Mouse (Mus musculus) megakaryocyte progenitor cell, adult 5-6 weeks (primary cell): ENCODE measurements around the gene Plekha7. TPM values are rescaled to one million over a fixed set of nuclear protein-coding genes. Genes with fewer than 3 reads are reported as not detected.

Experiments used
- ATAC-seq: replicated peaks from 2 replicates; pipeline ENCODE4 v1.8.0; 2016; ENCODE audit warnings: mild to moderate bottlenecking, moderate TSS enrichment, inconsistent platforms; ENCODE audit not compliant: poor library complexity
- total RNA-seq, 2 experiments: library from RNA; stranded (forward) in 1 of 2; stranded (reverse) in 1 of 2; fragments of 157-497, 149-512 nt in 1 of 2; fragments of 200-1000 nt in 1 of 2; gene quantifications; 2 replicates each; pipeline versions ENCODE4 v1.2.3 to v1.2.4; 2015 to 2017

The Plekha7 gene
- total RNA-seq, 2 experiments from 2014 or later: 0.42 to 0.62 TPM

DNA sequence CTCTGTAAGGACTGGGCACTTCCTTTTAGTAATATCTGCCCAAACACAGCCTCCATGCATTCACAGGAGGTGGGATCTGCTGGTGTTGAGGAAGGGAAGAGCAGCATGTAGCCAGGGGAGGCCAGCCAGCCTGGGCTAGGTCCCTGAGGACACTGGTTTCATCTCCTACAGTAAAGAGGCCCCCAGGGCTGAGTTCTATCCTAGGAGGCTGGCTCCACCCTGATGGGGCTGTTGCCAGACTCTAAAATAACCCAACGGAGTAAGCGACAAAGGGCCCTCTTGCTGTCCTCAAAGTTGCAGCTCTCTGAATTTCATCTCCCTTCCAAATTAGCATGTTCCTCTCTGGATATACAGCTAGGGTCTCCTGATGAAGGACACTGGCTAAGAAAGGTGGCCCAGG, 83.6 kb downstream of the Plekha7 start:
- no peak for ATAC-seq

DNA sequence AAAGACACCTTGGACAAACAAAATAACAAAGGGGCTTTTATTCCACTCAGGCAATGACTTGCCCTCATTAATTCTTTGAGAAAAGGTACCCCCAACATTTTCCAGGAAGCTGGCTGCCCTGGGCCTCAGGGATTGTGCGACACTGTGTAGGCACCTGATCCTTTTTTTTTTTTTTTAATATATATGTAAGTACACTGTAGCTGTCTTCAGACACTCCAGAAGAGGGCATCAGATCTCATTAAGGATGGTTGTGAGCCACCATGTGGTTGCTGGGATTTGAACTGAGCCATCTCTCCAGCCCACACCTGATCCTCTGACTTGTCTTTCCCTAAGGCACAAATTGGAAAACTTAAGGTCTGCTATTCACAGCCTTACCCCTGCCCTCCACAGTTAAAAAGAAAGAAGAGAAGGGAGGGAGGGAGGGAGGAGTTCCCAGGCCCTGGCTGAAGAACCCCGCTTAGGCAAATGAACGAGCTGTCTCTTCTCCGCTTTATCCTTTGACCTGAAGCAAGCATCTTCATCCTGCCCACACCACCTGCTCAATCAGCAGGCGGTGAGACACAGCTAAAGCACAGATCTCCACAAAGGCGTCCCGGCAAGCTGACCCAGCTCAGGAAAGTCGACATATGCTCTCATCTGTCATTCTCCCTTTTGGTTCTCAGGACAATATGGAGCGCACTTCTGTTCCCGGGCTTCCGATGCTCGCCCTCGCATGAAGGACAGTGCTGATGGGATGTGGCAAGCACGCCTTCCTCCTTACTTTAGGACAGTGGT, 85.0 kb downstream of the Plekha7 start:
- no peak for ATAC-seq

DNA sequence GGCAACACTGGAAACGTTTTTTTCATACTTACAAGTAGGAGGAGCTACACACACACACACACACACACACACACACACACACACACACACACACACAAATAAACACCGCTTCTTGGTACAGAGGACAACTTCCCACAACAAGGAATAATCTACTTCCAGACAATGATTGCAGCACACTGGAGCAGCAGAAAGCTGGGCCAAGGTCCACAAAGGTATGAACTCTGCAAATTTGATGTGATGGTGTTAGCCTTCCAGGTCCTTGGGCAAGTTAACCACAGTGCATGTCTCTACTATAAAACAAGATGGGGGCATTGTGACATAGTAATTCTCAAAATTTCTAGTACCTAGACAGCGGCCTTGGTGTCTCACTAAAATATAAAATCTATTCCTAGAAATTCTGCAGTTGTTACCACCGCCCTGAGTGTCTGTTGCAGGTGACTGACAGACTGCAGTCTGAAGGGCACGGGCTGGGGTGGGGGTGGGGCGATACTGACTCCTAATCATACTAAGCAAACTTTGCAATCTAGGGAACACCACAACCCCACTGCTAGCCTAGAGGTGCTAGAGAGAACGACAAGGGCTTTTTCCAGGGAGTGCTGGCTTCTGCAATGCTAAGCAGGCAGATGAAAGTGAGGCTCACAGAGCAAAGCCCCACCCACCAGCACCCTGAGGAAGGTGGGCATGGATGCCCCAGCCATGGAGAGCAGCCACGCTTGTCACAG, 85.7 kb downstream of the Plekha7 start:
- peak; percentile 40; the same call in 1 of the 2 replicates for ATAC-seq

DNA sequence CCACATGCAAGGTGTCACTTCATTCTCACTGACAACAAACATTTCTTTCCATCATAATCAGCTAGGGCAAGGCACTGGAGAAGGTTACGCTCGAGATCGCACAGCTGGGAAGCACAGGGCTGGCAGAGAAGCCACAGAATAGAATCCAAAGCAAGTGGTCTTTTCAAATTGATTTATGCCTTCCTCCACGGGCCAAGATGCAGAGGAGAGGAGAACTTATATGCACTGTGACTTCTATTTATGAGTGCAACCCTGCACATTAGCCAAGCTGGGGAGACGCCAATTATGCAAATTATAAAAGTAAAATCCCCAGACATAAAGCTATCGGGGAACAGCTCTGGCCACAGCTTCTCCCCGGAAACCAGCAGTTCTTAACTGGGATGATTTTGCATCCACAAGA, 86.3 kb downstream of the Plekha7 start:
- ATAC-seq: no peak

DNA sequence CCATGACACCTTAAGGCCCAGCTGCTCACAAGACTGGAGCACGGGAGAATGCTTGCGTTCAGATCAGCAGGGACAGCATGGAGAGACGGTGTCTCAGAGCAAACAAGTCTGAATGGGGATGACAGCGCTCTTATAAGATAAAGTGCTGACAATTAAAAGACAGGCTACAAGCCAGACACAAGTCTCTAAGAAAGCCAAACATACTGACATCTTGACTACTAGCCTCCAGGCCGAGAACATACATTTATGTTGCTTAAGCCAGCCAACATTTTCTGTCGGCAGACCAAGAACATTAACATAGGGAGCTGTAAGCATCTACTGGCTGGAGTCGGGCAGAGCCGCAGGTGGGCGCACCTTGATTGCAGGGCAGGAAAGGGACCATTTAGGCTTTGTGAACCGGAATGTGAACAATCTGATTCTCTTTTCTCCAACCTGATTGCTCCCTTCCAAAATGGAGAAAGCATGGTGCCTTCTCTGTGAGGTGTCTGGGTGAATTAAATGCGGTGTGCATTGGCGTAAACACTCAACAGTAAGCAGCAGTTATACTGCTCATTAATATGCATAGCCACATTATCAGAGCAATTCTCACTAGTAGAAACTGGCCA, 88.0 kb downstream of the Plekha7 start:
- no peak for ATAC-seq

DNA sequence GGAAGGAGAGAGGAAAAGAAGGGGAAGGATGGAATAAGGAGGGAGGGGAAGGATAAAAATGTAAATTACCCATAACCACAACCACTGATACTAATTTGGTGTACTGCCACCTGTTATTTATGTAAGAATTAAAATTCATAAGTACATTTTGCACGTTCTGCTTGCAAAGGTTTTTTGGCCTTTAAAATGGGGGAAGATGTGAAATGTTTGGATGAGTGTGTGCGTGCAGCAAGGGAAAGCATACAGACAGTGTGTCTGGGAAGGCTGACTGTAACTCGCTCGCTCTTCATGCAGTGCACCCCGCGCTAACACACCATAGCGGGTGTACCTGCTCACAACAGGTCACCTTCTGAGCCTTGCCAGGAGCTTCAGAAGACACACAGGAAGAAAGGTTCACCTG, 90.4 kb downstream of the Plekha7 start:
- no peak for ATAC-seq

DNA sequence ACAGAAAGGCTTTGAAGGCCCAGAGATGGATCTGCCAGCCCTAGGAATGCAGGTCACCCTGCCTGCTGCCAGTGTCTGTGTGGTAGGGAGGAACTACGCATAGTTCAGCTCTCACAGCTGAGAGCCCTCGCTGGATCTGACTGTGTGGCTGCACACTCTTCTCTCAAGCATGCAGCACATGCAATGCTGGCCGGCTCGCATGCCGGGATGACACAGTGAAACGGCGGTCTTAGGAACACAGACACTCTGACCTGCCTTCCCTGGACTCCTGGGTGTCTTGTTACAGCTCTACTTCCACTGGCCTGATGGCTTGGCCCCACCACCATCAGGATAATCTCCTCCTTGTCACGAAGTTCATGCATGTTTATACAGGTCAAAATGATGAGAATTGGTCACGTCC, 96.3 kb downstream of the Plekha7 start:
- ATAC-seq: no peak

DNA sequence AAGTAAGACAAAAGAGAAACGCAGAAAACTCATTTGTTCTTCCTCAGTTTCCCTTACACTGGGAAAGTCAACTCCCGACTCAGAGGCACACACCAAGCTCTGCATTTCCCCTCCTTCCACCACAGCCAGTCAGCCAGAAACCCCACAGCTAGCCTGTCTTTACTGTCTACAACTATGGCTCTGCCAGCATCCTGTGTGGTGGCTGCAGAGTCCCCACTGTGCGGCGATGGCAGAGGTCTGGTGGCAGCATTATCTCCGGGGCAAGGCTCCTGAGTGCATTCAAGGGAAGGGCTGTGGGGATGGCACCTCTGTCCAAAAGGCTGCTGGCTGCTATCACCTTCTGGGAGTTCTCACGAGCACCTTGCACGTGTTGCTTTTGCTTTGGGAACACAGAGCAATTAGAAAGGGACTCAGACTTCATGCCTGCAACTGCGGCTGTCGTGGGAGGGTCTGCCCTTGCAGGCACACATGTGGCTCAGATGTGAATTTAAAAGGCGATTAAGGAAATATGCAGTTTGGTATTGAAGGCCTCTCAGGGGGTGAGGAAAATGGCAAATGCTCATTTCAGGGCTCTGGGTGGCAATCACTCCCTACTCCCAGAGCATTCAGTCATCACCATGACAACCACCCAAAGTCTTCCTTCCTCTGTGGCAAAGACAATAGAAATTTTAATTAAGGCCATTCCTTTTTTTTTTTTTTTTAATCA, 98.1 kb downstream of the Plekha7 start:
- no peak for ATAC-seq

DNA sequence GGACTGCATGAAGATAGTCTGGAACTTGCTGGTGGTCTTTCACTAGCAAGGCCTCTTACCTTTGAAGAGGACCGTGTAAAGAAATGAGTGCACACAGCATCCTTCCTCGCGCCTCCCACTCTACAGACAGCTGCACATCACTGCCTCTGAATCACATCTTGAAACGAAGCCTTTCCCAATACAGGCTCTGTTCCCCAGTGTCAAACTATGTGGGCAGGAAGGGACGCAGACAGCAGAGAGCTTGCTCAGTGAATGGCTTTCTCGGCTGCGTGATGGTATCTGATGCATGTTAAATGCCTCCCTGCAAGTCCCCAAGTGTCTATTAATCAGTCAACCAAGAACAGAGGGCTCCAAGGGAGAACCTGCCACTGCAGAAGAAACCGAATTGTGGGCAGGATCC, 99.3 kb downstream of the Plekha7 start:
- no peak for ATAC-seq

DNA sequence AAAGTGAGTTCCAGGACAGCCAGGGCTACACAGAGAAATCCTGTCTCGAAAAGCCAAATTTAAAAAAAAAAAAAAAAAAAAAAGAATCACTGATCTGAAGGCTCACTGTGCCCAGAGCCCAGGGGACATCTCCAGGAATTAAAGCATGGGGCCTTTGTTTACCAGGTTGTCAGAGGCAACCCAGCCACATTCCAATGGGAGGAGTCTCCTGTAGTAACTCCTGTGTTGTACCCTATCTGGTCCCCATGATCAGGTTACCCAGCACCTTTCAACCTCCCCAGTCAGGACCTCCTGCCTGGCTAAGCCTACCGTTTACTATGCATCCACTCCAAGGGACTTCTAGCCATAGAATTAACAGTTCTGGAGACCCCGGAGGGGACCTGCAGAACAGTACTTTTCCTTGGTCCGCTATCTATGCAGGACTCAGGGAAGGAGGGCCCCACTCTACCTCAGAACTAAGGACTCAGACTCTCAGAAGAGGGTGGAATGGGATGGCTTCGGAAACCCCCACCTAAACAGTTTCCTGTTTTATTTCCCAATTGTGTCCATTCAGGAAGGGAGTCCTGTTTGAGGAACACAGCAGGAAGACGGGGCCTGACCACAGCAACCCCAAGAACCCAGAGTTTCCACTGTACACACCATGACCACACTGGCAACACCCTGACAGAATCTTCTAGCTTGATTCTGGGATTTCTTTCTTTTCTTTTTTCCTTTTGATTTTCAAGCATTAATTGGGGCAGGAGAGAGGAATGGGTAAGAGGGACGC, 101.2 kb downstream of the Plekha7 start:
- ATAC-seq: peak; percentile 81

DNA sequence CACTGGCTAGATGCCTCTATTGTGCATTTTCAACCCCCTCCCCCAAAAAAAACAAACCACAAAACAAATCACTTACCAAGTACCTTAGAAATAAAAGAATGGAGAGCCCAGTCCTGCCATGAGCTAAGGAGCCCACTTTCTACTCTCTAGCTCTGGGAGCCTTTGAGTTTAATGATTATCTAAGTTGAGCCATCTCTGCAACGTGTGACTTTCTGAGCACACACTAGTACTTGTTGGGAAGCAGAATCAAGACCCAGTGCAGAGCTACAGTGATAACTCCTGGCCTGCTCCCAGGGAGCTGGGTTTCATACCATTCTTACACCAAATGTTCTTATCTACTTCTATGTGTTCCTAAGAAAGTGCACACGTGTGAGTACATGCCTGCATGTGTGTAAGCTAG, 102.7 kb downstream of the Plekha7 start:
- ATAC-seq: no peak

DNA sequence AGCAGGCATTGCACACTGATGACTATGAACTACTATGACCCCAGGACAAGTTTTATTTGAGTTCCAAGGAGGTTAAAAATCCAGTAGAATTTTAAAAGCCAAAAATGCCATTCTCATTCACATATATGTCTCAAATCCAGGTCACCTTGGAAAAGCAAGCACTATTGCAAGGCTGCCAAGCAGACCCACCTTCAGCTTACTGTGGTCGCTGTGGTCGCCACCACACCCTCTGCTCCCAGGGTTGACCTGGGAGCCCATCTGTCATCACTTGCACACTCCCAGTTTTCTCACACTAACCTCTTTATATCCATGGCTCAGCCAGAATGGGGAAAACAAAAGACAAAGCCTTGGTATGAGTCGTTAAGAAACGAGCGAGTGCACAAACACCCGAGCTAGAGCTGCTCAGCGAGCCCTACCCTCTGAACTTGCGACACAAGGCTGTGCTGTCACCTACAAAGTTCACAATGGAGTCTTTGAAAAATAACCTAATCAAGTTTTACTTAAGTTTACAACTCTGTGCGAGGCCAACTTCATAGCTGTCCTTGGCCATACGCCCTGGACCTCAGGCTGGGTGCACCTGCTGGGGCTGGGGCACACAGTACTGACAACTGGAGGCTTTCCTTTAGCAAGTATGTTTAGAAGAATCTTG, 106.0 kb downstream of the Plekha7 start:
- no peak for ATAC-seq

DNA sequence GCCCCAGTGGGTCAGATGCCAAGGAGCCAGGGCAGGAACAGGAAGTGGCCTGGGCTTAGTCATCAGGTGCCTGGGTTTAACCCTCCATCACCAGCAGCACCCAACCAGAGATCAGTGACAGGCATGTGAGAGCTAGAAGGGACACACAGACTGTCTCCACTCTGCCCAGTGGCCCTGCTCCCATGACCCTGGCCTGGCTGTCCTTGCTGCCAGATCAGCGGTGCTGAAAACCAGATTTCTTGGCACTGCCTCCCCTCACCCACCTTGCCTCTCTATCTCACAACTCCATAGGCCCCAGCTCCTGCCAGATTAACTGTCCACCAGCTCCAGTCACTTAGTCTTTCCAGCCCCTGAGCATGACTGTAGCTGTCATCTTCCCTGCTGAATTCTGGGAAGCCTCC, 107.2 kb downstream of the Plekha7 start:
- peak; percentile 46 for ATAC-seq

DNA sequence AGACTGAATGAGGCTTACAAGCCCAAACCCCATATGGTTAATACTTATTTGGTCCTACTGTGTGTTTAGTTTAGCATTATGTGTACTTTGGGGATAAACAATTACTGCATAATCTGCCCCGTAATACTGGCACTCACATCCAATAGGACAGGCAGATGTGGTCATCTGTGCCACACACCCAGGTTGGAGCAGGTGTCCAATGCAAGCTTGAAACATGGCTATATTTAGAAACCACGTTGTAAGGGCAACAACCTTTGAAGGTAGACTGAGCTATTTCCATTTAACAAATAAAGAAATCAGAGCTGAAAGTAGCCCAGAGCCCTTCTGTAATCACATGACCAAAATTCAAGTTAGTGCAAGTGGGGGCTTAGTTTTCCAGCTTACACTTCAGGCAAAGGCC, 107.6 kb downstream of the Plekha7 start:
- no peak for ATAC-seq

DNA sequence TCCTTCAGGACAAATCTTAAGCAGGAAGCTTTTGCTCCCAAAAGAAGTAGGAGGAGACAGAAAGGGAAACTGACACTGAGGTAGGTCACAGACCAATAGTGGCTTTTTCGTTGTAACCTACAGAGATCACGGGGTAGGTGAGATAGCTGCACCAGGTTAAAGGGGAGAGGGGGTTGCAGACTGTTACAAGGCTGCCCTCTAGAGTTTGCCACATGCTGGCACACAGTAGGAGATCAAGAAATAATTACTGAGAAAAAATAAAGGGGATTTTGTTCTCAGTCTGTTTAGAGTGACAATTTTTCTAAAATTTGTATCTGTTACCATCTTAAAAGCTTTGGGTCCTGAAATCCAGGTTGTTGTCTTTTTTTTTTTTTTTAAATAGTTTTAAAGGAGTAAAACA, 109.3 kb downstream of the Plekha7 start:
- no peak for ATAC-seq

DNA sequence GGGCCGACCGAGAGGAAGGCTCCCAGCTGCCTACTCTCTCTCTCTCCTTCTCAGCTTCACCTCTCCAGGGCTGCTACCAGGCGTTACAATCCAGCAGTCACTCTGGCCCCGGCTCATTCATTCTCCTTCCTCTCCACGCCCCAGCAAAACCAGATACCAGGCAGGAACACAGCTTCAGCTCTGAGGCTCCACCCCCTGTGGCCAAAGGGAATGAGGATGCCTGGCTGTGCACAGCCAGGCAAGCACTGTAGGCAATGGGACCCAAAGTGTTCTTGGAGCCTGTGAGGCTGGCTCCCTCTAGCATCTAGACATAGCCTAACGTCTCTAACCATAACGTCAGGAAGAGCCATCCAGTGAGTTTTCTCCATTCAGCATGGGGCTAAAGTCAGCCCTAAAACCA, 109.8 kb downstream of the Plekha7 start:
- peak; percentile 29 for ATAC-seq

DNA sequence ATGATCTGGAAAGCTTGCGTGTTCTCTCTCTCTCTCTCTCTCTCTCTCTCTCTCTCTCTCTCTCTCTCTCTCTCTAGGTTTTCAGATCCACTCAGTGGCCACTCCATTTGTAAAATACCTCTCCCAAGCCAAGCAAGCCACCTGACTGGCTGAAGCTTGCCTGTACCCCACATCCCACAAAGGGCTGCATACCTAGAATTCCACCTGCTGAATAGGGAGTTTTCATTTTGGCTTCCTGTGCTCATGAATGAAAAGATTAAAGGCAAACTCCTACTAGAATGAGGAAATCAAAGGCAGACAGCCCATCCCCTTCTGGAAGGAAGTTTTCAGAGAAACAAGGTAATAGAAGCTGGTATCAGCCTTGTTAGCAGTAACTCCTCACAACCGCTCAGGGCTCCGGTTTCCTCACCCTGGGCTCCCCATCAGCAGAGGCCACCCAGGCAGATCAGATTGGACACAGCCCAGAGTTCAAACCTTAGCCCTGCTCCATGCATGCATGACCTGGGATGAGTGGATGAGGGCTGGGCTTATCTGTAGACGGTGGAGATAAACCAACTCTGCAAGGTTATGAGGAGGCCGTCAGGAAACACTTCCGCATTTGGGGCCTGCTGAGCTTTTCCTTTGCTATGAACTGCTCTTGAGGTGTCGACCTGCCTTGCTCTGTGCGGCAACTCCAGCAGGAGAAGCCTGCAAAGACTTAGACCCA, 111.0 kb downstream of the Plekha7 start:
- no peak for ATAC-seq

DNA sequence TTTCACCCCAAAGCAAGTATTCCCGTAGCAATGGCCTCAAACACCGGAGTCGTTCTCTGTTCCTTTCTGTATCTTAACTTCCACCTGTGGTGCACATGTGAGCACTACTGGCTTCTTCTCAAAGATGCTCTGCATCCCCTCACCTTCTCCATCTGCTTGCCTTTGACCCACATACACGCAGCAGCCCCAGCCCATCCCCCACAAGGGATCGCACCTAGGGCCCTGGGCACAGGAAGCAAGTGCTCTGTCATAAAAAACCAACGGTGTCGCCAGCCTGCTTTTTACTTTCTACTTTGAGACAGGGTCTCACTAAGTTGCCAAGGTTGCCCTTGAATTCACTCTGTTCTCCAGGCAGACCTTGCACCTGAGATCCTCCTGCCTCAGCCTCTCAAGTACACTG, 113.2 kb downstream of the Plekha7 start:
- ATAC-seq: no peak

DNA sequence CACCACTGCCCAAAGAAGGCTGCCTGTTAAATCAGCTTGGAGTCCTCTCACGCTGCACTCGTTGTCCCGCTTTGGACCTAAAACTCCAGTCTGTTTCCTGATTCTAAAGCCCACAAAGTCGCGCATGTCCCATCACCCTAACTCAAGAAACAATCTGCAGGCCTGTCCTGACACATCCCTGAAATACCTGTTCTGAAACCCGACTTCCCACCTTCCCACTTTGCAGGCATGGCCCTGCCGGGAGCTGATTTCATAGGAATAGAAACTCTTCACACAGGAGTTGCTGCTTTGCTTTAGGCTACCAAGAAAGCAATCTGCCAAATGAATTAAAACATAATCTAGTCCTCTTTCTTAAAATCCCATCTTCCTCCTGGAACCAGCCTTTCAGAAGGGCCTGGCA, 115.2 kb downstream of the Plekha7 start:
- ATAC-seq: no peak
